Mouse (Mus musculus): ENCODE results near the gene Gm20683.
A peak's percentile ranks its signal among the peaks of the same experiment; 100 is the strongest.

The Gm20683 gene

DNA sequence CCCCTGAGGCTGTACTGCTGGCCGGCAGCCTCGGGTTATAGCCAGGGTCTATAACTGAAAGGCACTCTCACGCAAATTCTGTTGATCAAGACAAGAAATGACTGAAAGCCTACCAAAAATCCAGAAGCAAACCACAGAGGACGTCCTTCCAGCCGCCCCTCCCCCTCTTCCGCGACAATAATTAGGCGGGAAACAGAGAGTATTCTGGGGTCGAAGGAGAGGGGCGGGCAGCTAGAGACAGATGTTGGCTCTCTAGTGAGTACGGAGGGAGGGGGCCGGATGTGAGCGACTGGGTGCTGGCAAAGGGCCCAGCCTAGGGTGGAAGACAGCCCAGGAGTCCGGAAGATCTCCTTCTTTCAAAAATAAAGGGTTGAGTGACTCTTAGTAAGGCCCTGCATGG, 48.9 kb downstream of the Gm20683 start, which contains the start of gene Fam173a:
Fam173a (minus strand) TSS at position 287 of the 400 bp plus-strand sequence.
- peak; percentile 75 for DNase-seq

DNA sequence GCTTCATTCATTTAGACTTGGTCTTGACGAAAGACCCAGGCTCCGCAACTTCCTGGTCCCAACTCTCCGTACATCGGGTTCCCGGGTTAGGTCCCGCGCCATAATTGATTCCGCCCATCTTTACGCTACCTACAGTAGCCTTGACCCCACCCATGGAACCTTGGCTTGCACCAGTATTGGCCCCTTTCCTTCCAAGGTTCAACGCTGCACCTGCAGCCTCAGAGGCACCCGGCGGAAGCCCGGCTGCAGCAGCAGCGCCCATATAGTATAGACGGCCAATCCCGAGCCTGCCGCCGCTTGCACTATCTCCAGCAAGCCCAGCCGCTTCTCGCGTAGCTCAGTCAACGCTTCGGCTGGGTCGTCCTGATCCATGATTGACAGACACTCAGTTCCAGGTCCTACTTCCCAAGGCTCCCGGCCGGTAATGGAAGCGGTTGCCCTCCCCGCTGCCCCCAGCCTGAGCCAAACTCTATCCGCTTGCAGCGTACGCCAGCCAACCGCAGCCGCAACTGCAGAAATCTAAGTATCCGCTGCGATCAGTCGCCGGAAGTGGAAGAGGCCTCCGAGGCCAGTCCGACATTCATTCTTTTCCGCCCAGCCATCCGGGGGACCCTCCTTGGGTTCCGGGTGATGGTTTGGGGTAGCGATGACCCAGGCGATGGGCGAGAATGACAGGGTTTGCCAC, 49.6 kb downstream of the Gm20683 start:
- DNase-seq: peak; percentile 85

DNA sequence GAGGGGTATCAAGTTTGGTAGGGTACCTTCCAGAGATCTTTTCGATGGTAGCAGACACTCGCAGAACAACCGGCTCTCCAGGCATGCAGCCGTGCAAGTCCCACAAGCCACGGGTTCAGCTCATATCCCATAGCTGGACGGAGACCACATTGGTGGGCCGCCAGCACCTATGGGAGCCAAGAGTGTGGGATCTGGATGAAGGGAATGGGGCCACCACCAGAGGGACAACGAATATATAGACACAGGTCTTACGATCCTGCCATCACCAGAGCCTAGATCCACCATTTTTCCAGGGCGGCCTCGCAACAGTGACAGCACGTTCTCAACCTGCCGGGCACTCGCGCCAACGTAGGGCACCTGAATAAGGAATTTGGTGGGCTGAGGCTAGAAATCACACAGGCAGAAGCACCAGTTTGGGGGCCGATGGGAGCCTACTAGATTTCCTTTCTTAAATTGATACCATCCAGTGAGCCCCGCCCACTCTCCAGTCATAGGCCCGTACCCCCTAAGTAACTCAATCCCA, 50.2 kb downstream of the Gm20683 start:
- DNase-seq: no peak

DNA sequence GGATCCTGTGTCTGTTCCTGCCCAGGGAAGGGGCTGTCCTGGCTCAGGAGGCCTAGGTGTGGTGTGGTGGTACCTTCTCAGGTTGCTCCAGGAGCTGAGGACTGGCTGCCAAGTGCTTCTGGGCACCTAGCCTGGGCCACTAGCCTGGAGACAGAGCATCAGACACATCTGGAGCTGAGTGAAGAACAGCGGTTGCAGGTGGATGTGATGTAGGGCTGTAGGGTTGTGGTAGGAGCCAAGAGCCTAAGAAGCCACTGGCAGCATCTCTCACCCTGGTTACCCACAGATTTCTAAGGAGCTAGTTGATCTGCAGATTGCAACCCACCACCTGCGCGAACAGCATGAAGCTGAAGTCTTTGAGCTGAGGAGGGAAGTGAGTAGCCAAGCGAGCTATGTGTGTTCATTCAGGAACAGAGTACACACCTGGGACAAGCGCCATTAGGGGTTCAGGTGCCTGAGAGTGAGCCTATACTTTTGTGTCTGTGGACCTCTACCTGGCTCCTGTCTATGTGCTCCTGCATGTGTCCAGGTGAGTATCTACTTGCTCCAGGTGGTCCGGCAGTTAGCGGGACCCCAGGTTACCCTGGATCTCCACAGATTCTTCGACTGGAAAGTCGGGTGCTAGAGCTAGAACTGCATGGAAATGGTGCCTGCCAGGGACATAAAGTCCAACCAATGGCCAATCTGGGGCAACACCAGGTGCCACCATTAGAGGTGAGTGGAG, 54.6 kb downstream of the Gm20683 start:
- DNase-seq: no peak

DNA sequence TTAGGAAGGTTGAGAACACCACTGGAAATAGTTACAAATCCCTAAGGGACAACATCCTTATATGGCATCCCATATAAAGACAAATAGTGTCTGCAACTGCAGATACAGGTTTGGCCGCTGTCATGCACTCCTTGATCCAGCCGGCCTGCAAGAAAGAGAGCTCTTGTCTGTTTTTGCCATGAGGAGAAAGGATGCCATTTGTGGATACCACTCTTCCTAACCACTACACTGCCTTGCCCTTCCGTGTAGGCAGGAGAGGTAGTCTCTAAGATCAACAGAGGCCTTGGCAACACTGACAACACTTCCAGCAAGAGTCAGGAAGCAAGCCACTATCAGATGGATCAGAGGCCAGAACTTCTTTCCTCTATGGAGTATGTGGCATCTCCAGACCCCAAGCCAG, 55.3 kb downstream of the Gm20683 start, which contains the start of gene Ccdc78:
Ccdc78 (plus strand) TSS at position 301 of the 400 bp plus-strand sequence.
- DNase-seq: no peak

DNA sequence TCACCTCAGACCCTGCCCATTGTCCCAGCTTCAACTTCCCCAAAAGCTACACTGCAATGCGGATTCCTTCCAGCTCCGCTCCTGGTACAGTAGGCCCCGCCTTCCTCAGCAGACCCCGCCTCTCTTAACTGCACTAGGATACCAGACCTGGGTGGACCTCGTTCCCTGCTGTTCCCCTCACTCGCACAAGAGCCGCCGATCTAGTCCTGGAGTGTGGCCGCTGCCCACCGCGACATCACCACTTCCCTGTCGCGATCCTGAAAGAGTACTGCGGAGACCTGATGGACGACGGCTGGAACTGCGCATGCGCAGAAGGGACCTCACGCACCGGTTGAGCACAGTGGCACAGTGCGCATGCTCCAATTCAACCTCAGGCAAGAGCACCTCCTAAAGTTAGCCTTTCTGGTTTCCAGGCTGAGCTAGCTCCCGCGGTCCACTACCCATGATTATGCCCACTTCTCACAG, 56.2 kb downstream of the Gm20683 start, which contains the start of gene Haghl:
Haghl (minus strand) TSS at position 393 of the 465 bp plus-strand sequence.
- DNase-seq: peak; percentile 99
